Mouse (Mus musculus) C2C12 (cell line): ENCODE data around the gene H2-Eb1. TPM values are rescaled to one million over a fixed set of nuclear protein-coding genes. Genes with fewer than 3 reads are reported as not detected.
"Not testable (repeated sequence)": the region's sequence is repeated elsewhere in the genome, so short reads cannot be mapped to it uniquely, and the experiment has no call there.

Experiments used
- H3K27me3 ChIP-seq: one replicate; pipeline ENCODE4 v1.6.1; 2011; ENCODE audit not compliant: control insufficient read depth, insufficient read depth, insufficient read length
- H3K36me3 ChIP-seq: one replicate; pipeline ENCODE4 v1.6.1; 2011; ENCODE audit not compliant: control insufficient read depth, insufficient read depth
- H3K4me3 ChIP-seq: one replicate; pipeline ENCODE4 v1.5.1; 2011; ENCODE audit warnings: mild to moderate bottlenecking, control low read depth; ENCODE audit not compliant: poor library complexity, insufficient read depth, severe bottlenecking
- H3K79me2 ChIP-seq: one replicate; pipeline ENCODE4 v1.6.1; 2011; ENCODE audit not compliant: control insufficient read depth, insufficient read depth
- H3K79me3 ChIP-seq: one replicate; pipeline ENCODE4 v1.6.1; 2011; ENCODE audit warnings: low read depth, control low read depth
- H3ac ChIP-seq: one replicate; pipeline ENCODE3; 2011; ENCODE audit warnings: low read depth; ENCODE audit not compliant: control insufficient read depth, insufficient read length
- CEBPB ChIP-seq: IDR thresholded peaks from one replicate; pipeline ENCODE4 v1.6.1; 2011; ENCODE audit warnings: low read depth, mild to moderate bottlenecking, control low read depth, moderate library complexity
- CTCF ChIP-seq: IDR thresholded peaks from one replicate; pipeline ENCODE4 v1.5.1; 2011; ENCODE audit not compliant: control insufficient read depth, insufficient read depth, insufficient read length
- FOSL1 ChIP-seq: IDR thresholded peaks from one replicate; pipeline ENCODE4 v1.8.0; 2011; ENCODE audit warnings: mild to moderate bottlenecking, low read length; ENCODE audit not compliant: poor library complexity, insufficient read depth, severe bottlenecking
- MAX ChIP-seq: IDR thresholded peaks from one replicate; pipeline ENCODE4 v1.6.1; 2011; ENCODE audit warnings: mild to moderate bottlenecking, control low read depth
- MYOD1 ChIP-seq: IDR thresholded peaks from one replicate; pipeline ENCODE4 v1.6.1; 2011; ENCODE audit warnings: low read depth; ENCODE audit not compliant: control insufficient read depth, insufficient read length
- MYOG ChIP-seq: IDR thresholded peaks from one replicate; pipeline ENCODE4 v1.6.1; 2011; ENCODE audit not compliant: control insufficient read depth, insufficient read length; ENCODE audit errors: extremely low read depth
- USF1 ChIP-seq: IDR thresholded peaks from one replicate; pipeline ENCODE4 v1.6.1; 2011; ENCODE audit warnings: low read depth, mild to moderate bottlenecking, control low read depth, moderate library complexity
- polyA plus RNA-seq: library from polyadenylated mRNA; unstranded; fragments of >200 nt; fragmentation: generic; extraction: Trizol; gene quantifications from one replicate; pipeline ENCODE4 v1.2.1, GENCODE M21; 2012; ENCODE audit warnings: missing spikeins

H2-Eb1 gene
- polyA plus RNA-seq, 1 experiment = not detected

- H3ac ChIP-seq = no peak overlapping the region
- no peaks in the 10 kb centered on the region for H3K36me3 ChIP-seq
- H3K27me3 ChIP-seq = peaks cover 9% of the 10 kb centered on the region
- no peaks in the 10 kb centered on the region for H3K79me3 ChIP-seq
- no peaks in the 10 kb centered on the region for H3K79me2 ChIP-seq
- TF ChIP-seq CTCF (no peak), FOSL1 (no peak), USF1 (no peak), MYOD1 (no peak), MYOG (no peak), CEBPB (no peak), MAX (no peak)
- no peak overlapping the region for H3K4me3 ChIP-seq
Measured at GRCm38 (mm10) chr17:34309225-34309624, 3.6 kb downstream of the H2-Eb1 start.

DNA sequence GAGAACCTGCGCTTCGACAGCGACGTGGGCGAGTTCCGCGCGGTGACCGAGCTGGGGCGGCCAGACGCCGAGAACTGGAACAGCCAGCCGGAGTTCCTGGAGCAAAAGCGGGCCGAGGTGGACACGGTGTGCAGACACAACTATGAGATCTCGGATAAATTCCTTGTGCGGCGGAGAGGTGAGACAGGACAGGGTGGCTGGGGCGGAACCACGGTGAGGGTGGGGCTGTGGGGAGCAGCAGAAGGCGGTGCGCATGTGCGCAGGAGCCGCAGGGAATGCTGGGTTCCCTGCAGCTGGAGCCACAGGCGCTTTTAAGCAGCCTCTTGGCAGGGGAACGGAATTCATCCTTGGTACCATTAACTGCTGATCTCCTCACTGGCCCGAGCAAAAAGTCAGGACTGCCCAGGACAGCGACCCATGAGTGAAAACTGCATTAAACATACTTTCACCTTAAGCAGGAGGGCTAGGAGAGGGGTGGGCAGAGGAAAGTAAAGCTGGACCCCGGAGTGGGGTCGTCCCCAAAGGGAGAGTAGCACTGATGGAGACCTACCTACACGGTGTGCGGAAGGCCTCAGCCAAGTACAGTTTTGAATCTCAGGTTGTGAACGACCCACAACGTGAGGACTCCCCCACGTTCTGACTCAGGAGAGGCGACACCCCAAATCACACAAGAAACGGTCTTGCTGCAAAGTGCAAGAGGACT lies 4.2 kb downstream of the H2-Eb1 start:
- H3K4me3 ChIP-seq = no peak overlapping the region
- H3K36me3 ChIP-seq = no peaks in the 10 kb centered on the region
- TF ChIP-seq CTCF (no peak), MYOG (no peak), USF1 (no peak), CEBPB (no peak), MYOD1 (no peak), FOSL1 (no peak), MAX (no peak)
- no peaks in the 10 kb centered on the region for H3K79me2 ChIP-seq
- H3ac ChIP-seq = no peak overlapping the region
- H3K79me3 ChIP-seq = no peaks in the 10 kb centered on the region
- H3K27me3 ChIP-seq = peaks cover 11% of the 10 kb centered on the region

DNA sequence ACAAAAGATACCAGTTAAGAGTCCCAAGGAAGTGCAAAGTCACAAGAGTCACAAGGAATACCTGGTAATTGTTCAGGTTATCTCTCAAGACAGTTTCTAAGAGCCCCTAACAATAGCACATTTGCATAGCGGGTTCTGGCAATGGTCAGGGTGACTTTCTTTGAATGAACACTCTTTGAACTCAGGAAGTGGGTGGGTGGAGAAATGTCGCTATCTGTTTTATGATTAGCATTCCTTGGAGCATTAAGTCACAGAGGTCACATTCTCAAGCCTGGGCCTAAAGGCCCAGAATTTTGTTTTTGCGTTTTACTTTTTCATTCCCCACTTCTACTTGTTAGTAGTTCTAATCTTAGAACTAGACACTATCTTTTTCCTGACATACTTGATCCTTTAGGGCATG lies 4.9 kb downstream of the H2-Eb1 start:
- H3K79me2 ChIP-seq, H3K36me3 ChIP-seq, H3K4me3 ChIP-seq, H3K79me3 ChIP-seq, H3ac ChIP-seq: not testable (repeated sequence)
- peaks cover 11% of the 10 kb centered on the region for H3K27me3 ChIP-seq

DNA sequence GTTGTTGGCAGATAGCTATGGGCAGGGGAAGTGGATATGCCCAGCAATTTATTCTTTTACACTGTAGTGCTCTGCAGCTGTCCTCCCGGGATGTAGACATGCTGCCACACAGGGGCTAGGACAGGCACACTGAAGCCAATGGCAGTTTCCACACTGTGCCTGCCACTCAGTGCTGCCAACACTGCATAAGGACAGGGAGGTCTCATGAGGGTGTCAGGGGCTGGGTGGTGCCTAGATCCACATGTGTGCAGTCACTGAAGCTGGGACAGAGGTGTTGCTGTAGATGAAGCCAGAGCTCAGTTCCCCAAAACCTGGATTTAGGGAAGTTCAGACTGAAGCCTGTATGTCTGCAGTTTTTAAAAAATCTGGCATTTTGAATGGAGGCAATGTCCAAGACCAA lies 6.5 kb downstream of the H2-Eb1 start:
- H3K4me3 ChIP-seq = no peak overlapping the region
- no peaks in the 10 kb centered on the region for H3K79me3 ChIP-seq
- H3K79me2 ChIP-seq = no peaks in the 10 kb centered on the region
- no peaks in the 10 kb centered on the region for H3K36me3 ChIP-seq
- peaks cover 11% of the 10 kb centered on the region for H3K27me3 ChIP-seq
- TF ChIP-seq CEBPB (no peak), FOSL1 (no peak), MYOG (no peak), USF1 (no peak)
- no peak overlapping the region for H3ac ChIP-seq

DNA sequence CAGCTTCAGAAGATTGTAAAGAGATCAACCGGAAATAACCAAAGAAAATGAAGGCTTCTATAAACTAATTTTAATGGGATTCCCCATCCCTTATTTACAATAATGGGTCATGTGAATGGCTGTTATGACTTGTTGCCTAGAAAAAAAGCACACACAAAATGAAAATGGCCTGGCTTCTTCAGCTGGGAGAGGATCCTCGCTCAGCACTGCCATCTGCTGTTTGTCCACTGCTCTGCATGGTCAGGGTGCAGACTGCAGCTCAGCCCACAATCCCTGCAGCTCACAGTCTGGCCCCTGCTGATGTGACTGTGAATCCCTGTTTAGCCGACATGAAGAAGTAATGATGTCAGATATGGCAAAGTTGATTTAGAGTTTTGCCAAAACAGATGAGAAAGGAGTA lies 7.7 kb downstream of the H2-Eb1 start:
- H3K27me3 ChIP-seq = peaks cover 11% of the 10 kb centered on the region
- H3K79me2 ChIP-seq = no peaks in the 10 kb centered on the region
- no peak overlapping the region for H3K4me3 ChIP-seq
- H3K36me3 ChIP-seq = no peaks in the 10 kb centered on the region
- no peak overlapping the region for H3ac ChIP-seq
- H3K79me3 ChIP-seq = no peaks in the 10 kb centered on the region
- no peak for TF ChIP-seq CEBPB
- peak; percentile 75 for TF ChIP-seq CTCF

DNA sequence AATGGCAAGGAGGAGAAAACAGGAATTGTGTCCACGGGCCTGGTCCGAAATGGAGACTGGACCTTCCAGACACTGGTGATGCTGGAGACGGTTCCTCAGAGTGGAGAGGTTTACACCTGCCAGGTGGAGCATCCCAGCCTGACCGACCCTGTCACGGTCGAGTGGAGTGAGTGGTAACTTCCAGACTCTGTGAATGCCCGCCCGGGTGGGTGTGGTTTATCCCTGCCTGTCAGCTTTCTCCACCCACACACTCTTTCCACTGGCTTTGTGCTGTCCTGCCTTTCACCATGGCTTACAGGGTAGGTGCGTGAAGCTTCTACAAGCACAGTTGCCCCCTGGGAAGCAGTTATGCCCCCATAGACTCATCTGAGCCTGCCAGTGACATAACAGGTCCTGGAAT lies 8.6 kb downstream of the H2-Eb1 start:
- no peaks in the 10 kb centered on the region for H3K79me2 ChIP-seq
- TF ChIP-seq CTCF (no peak), MYOG (no peak), USF1 (no peak), CEBPB (no peak), MYOD1 (no peak), FOSL1 (no peak), MAX (no peak)
- peaks cover 11% of the 10 kb centered on the region for H3K27me3 ChIP-seq
- no peaks in the 10 kb centered on the region for H3K79me3 ChIP-seq
- no peaks in the 10 kb centered on the region for H3K36me3 ChIP-seq
- H3ac ChIP-seq = no peak overlapping the region
- no peak overlapping the region for H3K4me3 ChIP-seq
